Mouse (Mus musculus): ENCODE results near the gene Syne4. TPM values are rescaled to one million over a fixed set of nuclear protein-coding genes. Genes with fewer than 3 reads are reported as not detected.

Syne4 gene
- 10 to 100 TPM in 1 of 2 experiments, 1 to 10 TPM in 1; 9.2 to 16.8 TPM for polyA plus RNA-seq (2017; shearing (Covaris generic))

DNA sequence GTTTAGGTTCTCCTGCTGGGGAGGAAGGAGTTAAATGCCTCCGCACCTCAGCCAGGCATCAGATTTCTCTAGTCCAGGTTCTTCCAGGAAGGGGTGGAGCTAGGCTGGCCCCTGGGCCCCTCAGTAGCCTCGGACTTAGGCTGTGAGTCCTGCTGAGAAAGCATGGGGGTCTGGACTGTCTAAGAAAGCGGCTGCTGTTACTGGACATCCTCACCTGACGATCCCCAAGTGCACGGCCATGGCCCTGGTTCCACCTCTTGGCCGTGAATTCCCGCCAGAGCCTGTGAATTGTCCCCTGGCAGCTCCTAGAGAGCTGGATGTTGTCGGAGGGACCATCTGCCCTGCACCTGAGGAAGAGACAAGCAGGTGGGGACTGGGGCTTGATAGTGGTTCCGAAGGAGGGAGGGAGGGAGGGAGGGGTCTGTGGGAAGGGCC lies at the start of gene Syne4:
Gene Syne4 (plus strand): TSS at position 87 of the 435 bp plus-strand sequence.
- no peak for ATAC-seq

DNA sequence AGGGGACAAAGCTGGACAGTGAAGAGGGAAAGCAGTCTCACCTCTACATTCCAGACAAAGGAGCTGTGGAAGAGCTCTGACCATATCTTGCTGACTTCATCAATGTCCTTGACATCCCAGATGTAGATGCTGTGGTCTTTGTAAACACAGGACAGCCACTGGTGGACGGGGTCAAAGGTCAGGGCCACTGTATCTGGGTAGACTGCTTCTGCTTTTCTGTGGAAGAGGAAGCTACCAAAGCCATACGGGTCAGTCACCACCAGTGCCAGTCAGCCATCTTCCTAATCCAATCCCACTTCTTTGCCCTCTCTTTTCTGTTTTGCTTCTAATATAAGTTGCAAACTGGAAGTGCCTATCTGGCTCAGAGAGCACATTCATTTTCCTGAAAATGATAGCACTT lies 49.6 kb upstream of the Syne4 start:
- ATAC-seq = no peak

DNA sequence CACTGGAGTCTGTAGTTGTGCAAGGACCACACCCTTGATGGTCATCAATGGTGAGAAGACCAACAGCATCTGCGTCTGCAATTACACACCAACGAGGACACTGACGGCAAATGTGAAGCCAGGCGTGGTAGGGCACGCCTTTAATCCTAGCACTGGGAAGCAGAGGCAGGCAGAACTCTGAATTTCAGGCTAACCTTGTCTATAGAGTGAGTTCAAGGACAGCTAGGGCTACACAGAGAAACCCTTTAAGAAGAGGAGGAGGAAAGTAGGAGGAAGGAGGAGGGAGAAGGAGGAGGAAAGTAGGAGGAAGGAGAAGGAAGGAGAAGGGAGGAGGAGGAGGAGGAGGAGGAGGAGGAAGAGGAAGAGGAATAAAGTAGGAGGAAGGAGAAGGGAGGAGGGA lies 49.1 kb upstream of the Syne4 start:
- no peak for ATAC-seq

DNA sequence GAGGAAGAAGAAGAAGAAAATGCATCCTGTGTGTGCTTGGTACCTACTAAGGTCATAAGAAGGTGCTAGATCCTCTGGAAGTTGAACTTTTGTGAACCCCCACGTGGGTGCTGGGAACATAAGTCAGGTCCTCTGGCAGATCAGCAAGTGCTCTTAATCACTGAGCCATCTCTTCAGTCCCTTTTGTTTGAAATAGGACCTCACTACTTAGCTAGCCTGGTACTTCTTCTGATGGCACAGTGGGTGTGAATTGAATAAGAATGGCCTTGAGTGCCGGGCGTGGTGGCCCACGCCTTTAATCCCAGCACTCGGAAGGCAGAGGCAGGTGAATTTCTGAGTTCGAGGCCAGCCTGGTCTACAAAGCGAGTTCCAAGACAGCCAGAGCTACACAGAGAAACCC lies 48.7 kb upstream of the Syne4 start:
- no peak for ATAC-seq

DNA sequence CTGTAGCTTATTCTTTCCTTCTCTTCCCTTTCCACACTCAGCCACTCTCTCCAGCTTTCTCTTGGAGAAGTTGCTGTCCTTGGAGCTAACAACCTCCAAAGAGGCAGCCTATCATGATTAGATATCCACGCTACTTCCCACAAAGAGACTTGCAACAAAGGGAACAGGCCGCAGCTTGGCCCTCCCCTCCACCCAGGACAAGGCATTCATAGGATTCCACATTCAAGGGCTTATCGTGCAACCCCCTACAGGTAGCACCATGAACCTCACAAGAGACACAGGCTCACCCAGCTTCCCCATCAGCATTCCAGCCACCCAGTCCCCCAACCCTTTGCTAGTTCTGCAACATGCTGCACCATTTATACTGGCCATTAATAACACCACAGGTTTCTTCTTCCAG lies 47.8 kb upstream of the Syne4 start:
- ATAC-seq = no peak

DNA sequence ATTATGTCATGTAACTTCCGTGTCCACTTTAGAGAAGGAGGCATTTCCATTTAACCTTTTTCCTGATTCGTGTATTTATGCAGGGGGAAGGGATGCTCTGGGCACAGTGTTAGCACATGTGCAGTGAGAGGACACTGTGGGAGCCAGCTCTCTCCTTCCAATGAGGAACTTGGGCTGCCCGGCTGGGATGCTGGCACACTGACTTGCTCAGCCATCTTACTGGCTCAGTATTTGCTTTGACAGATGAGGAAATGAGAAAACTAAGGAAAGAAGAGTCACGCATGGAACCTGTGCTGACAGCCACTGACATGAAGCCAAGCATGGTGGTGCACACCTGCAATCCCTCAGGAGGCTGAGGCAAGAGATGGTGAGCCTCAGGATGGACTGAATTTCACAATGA lies 45.0 kb upstream of the Syne4 start:
- ATAC-seq = no peak

DNA sequence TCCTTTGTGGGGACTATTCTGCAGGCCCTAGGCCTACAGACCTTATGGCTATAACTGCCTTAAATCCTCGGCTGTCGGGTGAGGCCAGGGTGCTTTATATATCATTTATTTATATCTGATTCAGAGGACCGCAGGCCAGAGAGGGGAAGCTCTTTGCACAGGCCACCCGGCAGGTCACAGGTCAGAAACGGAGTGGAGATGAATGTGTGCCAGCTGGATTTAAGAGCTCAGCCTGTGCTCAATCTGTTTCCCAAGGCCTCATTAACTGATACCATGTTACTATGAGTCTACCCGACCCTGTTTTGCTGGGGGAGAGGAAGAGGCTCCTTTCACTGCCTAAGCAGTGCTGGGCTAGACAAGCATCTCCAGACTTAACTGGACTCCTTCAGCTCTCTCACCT lies 40.2 kb upstream of the Syne4 start:
- ATAC-seq = no peak

DNA sequence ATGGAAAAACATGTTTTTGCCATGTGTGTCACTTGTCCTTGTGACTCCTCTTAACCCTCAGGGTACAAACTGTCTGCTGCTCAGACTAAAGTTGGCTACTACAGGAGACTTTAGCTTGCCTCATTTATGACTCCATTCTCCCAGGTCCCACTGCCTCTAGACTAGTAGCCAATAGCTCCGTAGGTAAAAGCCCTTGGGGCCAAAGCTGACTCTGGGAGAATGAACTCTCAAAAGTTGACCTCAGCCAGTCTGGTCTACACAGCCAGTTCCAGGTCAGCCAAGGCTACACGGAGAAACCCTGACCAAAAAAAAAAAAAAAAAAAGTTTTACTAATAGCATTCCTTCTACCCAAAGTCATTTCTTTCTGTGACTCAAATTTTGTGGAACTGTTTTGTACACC lies 35.7 kb upstream of the Syne4 start:
- ATAC-seq = no peak

DNA sequence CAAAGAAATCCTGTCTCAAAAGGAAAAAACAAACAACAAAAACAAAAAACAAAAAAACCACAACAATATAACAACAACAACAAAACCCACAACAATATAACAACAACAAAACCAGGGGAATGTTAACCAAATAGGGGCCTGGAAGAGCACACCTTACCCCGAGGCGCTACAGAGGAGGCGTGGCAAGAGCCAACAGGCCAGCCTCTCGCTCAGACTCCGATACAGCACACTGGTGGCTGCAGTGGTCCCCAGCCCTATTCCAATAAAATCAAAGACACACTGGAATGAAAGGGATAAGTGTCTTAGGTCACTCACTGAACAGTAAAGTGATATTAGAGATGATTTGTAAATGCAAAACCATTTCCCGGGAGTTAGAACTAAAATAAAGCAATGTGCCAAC lies 35.1 kb upstream of the Syne4 start:
- no peak for ATAC-seq

DNA sequence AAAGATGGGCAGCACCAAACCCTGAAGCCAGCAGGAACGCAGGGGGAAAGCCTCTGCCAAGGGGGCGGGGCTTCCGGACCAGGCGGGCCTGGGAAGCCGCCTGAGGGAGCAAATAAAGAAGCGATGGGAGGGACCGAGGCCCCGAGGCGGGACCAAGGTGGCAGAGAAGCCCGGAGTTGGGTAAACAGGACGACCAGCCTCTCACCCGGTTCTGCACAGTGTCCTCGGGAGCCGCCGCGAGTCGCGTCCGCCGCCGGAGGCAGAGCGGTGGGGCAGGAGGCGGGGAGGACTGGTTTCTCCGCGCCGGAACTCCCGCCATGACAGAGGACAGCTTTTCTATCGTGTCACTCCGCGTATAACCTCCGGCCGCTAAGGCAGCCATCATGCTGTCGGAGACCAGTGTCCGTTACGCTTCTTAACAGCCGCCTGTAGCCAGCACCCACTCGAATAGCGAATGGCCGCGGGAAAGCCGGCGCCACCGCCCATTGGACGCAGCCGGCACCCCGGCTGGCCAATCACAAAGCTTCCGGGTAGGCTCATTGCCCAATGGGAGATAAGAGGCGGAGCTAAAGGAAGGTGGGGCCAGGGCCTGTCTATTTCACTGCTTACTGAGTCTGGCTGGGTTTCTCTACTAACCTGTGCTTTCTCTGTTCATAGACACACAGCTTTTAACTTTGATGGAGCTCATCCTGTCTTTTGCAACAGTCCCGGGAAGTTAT lies 34.5 kb upstream of the Syne4 start, which contains the start of the genes Thap8 and Wdr62:
Gene Thap8 (plus strand): TSS at position 144 of the 719 bp plus-strand sequence.
Gene Wdr62 (minus strand): TSS at position 469 of the 719 bp plus-strand sequence.
- ATAC-seq = peak; percentile 97

DNA sequence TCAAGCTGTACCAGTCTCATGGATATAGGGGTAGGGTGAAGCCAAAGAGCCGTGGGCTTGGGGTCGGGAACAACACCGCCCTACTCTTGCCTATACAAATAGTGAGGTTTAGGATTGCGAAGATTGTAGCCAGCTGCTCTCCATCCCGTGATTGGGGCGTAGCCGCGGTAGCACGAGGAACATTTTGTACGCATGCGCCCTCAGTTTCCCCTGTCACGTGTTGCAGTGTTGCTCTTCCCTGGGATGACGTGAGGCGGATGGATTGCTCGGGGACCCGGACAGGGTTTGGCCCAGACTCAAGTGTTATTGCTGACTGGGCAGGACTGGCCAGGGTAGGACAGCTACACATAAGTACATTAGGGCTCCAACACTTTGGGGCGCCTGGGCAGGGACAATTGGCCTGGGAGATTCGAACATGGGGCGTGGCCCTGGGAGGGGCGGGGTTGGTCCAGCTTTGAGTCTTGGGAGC lies 33.9 kb upstream of the Syne4 start:
- ATAC-seq = peak; percentile 66

DNA sequence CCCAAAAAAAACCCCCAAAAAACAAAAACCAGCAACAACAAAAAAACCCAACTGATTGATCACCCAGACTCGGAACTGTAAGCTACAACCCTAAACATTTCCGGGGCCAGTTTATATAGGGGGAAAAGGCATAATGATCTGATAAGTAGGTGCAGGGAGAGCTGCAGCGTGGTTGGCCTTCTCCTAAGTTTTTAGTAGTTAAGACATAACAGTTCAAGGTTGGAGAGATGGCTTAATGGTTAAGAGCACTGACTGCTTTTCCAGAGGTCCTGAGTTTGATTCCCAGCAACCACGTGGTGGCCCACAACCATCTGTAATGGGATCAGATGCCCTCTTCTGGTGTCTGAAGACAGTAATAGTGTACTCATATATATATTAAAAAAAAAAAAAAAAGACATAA lies 33.1 kb upstream of the Syne4 start:
- ATAC-seq = no peak

DNA sequence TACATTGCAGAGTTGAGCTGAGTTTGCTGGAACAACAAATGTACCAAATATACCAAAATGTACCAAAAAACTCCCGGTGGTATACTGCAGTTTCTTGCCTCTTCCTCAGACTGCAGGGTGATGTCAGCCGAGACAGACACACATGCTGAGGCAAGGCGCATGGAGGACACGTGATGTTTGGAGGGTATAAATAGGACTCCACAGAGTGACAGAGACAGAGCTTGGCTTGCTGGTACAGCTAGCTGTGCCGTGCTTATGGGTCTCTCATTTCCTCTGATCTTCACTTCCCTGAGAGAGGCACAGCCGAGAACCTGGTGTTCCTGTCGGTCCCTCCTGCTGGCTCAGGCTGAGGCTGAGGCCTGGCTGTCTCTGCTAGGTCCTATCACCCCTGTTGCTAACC lies 31.9 kb upstream of the Syne4 start:
- no peak for ATAC-seq

DNA sequence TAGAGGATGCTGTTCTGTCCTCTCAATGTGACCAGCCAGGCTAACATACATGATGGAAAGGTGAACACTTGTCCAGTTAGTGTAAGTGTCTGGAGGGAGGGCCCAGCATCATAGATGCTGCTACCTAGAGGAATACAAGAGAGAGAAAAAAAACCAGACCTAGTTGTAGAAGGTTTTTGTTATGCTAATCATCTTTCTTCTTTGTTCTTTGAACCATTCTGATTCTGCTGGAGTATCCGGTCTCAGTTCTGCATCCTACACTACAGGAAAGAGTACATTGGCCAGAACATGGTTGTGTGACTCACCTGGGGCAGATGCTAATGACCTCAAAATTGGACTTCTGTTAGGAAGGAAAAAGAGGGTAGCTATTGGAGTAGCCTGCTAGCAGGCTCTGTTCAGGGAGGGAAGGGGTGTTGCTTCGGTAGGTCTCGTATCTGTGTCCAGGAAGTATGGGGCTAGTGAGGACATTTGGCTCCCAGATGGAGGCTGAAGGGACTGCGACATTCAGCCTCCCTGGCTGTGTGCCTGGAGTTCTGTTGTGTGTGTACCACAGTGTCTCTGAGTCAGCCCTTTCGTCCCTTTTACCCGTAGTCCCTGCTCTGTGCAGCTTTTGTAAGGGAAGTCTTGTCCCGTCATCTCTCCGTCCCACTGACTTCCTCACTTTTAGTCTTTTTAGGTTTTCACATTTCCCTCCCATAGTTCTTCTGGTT lies 27.8 kb upstream of the Syne4 start:
- ATAC-seq = no peak

DNA sequence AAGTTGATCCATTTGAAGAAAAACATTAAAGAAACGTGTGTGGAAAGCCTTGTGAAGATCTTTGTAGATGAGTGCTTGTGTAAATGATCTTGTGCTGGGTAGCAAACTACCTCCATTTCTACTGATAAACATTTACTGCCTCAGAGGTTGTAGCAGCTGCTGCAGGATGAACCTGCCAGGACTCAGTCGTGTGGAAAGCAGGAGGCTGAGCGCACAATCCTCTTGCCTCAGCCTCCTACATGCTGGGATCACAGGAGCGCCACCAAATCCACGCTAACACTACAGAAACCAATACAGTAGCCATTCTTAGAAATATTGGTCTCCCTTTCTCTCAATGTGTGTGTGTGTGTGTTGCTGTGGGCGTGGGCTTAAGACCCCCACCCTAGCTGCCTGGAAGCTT lies 26.6 kb upstream of the Syne4 start:
- ATAC-seq = no peak

DNA sequence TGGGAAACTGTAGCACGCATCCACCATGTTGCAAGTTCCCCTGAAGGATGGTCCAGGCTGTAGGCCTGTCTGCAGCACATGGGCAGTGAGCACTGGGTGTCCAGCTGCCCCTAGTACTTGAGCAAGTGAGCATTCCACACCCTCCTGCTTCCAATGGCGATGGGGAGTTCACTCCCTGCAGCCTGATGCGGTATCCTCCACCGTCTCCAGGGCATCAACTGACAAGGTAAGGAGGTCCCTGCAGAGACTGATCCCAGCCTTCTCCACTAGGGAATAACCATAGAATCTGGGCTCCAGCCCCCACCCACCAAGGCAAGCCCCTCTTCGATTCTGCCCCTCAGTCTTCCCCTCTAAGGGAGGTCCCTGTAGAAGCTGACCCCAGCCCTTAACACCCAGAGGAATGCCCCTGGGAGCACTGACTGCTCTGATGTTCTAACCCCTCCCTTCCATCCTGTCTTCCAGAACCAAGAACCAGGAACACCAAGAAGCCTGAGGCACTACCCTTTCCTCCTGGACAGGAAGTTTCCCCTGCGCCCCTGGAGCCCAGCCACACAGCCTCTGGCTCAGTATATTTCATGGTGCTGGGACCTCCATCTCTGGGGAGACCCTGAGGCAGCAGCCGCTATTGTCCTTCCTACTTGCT lies 25.4 kb upstream of the Syne4 start:
- ATAC-seq = no peak

DNA sequence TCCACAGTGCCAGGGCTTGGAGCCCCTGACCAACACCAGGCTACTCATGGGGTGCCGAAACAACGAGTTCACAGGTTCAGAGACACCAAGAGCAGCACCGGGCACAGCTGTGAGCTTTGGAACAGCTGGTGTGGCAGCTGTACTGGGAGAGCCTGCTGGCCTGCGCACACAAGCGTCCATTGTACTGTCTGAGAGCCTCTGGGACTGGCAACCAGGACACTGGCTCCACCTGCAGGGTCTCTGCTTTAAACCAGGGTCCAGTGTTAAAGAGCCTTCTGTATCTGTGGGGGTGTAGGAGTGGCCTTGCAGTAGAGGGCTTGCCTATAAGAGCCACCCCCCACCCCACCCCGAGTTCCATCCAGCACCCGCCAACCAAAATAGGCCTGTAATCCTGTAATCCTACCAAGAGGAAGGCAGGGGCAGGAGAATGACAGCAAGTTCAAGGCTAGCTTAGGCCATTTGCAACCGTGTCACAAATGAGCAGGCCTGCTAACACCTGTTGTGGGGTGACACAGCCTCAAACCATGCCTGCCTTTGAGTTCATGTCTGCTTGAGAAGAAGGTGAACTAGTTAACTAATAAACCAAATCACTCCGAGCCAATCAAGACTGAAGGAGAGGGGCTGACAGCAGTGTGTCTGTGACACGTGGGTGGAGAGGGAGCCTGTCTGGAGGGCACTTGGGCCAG lies 24.8 kb upstream of the Syne4 start:
- no peak for ATAC-seq

DNA sequence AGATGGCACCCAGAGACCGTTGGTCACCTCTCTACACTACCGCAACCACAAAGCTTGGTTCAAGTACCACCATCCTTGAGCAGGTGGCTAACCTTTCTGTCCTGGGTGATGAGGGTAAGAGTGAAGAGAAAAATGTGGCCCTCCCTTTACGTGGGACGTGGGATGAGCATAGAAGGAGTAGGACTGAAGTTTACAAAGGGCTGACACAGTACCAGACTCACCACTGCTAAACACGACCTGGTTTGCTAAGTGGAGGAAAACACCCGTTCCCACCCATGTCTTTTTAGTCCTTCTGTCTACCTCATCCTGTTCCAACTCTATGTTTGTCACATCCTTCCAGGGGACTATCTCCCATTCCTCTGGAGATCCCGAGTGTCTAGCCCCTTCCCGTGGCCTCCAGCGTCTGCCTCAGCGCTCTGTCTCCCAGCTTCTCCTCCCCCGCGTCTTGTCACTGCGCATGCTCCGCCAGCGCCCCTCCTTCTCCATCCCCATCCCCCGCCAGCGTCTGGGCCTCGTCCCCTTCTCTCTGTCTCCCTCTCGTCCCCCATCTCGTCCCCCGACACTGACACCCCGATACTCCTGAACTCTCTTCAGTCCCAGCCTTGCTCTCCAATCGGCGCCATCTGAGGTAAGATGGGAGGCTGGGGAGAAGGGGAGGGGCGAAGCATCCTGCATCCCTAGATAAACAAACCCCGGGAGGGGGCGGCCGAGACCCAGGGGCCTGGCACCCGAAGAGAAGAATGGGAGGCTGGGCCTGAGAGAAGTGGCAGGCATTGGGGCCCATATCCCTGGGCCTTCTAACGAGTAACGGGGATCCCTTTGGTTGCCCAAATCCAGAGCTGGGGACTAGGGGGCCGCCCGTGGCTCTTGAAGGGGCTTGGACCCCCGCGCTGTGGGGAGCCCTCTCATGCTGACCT lies 23.1 kb upstream of the Syne4 start, which contains the start of gene Clip3:
Gene Clip3 (plus strand): TSS at position 514 of the 917 bp plus-strand sequence.
- no peak for ATAC-seq

DNA sequence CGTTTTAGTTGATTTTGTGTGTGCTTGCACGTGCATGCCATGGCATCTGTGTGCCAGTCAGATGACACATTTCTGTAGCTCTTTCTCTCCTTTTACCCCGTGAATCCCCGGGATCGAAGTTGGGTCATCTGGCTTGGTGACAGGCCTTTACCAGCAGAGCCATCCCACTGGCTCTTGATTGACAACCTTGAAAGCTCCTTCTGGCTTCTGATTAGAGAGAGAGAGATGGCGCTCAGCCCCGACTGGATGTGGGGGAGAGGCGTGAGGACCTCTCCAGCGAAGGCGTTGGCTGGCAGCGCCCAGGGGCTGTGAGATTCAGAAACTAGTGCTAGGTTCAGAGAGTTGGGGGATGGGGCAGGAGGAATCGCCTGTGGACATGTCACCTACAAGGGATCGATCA lies 20.8 kb upstream of the Syne4 start:
- ATAC-seq = no peak

DNA sequence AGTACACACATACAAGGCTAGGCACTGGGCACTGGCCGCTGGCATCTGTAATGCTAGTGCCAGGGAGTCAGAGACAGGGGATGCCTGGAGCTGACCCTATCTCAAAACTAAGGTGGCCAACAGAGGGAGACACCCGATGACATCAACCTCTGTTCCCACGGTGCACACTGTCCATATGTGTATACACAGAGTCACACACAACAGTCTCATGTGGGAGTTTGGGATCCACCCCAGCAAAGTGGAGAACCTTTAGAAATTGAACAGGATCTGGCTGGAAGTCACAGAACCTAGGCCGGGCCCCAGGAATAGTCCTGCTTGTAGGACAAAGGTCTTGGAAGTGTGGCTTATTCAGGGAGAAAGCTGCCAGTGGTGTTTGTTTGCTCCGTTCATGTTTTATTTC lies 20.3 kb upstream of the Syne4 start:
- no peak for ATAC-seq

DNA sequence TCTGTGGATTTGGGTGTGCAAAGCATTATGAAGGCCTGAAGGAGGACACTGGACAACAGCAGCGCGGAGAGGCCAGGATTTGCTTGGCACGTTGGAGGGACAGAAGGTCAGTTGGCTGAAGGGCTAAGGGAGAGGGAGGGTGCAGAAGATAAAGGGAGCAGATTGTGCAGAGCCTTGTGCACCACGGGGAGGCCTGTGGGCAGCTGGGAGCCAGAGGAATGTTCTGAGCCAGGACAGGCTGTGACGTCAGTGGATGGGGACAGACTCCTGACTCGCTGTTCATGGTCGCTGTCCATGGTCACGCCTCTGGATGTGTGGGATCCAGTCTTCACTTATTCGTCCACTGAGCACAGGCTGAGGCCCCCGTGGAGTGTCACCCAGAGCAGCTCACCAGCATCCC lies 19.5 kb upstream of the Syne4 start:
- ATAC-seq = no peak

DNA sequence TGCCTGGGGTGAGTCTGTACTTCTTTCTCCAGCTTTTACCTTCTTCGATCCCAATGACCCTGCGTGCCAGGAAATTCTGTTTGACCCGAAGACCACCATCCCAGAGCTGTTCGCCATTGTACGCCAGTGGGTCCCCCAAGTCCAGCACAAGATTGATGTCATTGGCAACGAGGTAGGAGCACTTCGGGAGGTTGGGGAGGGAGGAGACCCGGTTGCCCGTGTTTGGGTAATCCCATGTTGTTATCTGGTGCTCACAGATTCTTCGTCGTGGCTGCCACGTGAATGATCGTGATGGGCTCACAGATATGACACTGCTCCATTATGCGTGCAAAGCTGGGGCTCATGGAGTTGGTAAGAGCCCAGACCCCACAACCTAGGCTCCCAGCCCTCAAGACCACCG lies 17.8 kb upstream of the Syne4 start:
- ATAC-seq = no peak

Measured in CD4-positive, CD25-positive, alpha-beta regulatory T cell, adult 4 months (primary cell).